In genomic region chr2:35830966-35831903, GRCm38 (mm10) we compare ENCODE assay signal across 14 mouse cellular contexts.
DNase-seq lines count a peak whose midpoint lies in the region; ATAC-seq and TF ChIP-seq lines count a peak whose summit lies in the region.
"Had no signal": no experiment of that assay in that cellular context is flagged by ENCODE, and none has a peak within 500 bp of the region (broad histone marks: within the 10 kb centered on the region; RNA-seq: fewer than 3 reads in every experiment).

No protein-coding gene starts in this region.

- no peaks in the 10 kb centered on the region for H3K27me3 ChIP-seq in heart, embryonic 15.5 days
- H3K27me3 ChIP-seq in liver, embryonic 12.5 days (replicated peaks) = no peaks in the 10 kb centered on the region
- H3K27me3 ChIP-seq: kidney, embryonic 15.5 days; midbrain, embryonic 13.5 days had no signal

- no peak for DNase-seq in heart, adult 8-10 months (ENCODE audit: low spot score)
- DNase-seq in thymus, postnatal 10 days (ENCODE audit: low spot score in 2 of 2) = peak; percentile 30
- DNase-seq in kidney, postnatal 10 days = no peak
- DNase-seq in B cell, adult 2 months = no peak
- no peak for DNase-seq in adipocyte (ENCODE audit: low spot score)
- DNase-seq: adrenal gland, adult 8-10 months; cerebellum, postnatal 10 days; heart, postnatal 4 days had no signal

- H3K36me3 ChIP-seq in heart, embryonic 15.5 days = no peaks in the 10 kb centered on the region
- no peaks in the 10 kb centered on the region for H3K36me3 ChIP-seq in liver, embryonic 12.5 days
- H3K36me3 ChIP-seq: kidney, embryonic 15.5 days; midbrain, embryonic 13.5 days had no signal

- peak overlapping the region; percentile 20 for H3K27ac ChIP-seq in heart, embryonic 15.5 days
- H3K27ac ChIP-seq in bone marrow, adult 2 months (ENCODE audit: control insufficient read depth, insufficient read depth, low read depth, low read length, poor library complexity) = peak overlapping the region; percentile 6; the same call in 1 of the 2 replicates
- H3K27ac ChIP-seq in liver, embryonic 12.5 days = peak overlapping the region; percentile 84
- H3K27ac ChIP-seq: midbrain, embryonic 13.5 days had no signal

- TF ChIP-seq CTCF in bone marrow, adult 2 months (IDR thresholded peaks at IDR 0.05; ENCODE audit: control insufficient read depth, insufficient read depth, low read length) = no peak

- no peak overlapping the region for H3K4me2 ChIP-seq in heart, embryonic 15.5 days
- peak overlapping the region; percentile 20; the same call in 1 of the 2 replicates for H3K4me2 ChIP-seq in liver, embryonic 12.5 days
- H3K4me2 ChIP-seq: kidney, embryonic 15.5 days; midbrain, embryonic 13.5 days had no signal

- ATAC-seq in heart, embryonic 15.5 days (replicated peaks; ENCODE audit: insufficient number of reproducible peaks, insufficient read depth, low FRiP score, low read depth) = no peak; the same call in 1 of the 2 replicates
- ATAC-seq in liver, embryonic 12.5 days = peak; percentile 81
- ATAC-seq: forebrain, embryonic 16.5 days; midbrain, embryonic 13.5 days had no signal

- H3K4me1 ChIP-seq in heart, embryonic 15.5 days (replicated peaks) = peaks cover 19% of the 10 kb centered on the region
- H3K4me1 ChIP-seq in bone marrow, adult 2 months (ENCODE audit: control insufficient read depth, insufficient read depth, low read length) = peaks cover 6% of the 10 kb centered on the region
- H3K4me1 ChIP-seq in liver, embryonic 12.5 days = peaks cover 57% of the 10 kb centered on the region
- H3K4me1 ChIP-seq: midbrain, embryonic 13.5 days had no signal

- no peak overlapping the region for H3K9ac ChIP-seq in heart, embryonic 15.5 days
- H3K9ac ChIP-seq in liver, embryonic 12.5 days = no peak overlapping the region
- H3K9ac ChIP-seq: kidney, embryonic 15.5 days; midbrain, embryonic 13.5 days had no signal

- H3K4me3 ChIP-seq in heart, embryonic 15.5 days = no peak overlapping the region
- no peak overlapping the region for H3K4me3 ChIP-seq in bone marrow, adult 2 months (replicated peaks; ENCODE audit: control insufficient read depth, low read depth, low read length)
- no peak overlapping the region for H3K4me3 ChIP-seq in liver, embryonic 12.5 days
- H3K4me3 ChIP-seq: kidney, embryonic 15.5 days; midbrain, embryonic 13.5 days had no signal

- H3K9me3 ChIP-seq in heart, embryonic 15.5 days (replicated peaks) = no peaks in the 10 kb centered on the region
- 0 out of 2 replicates have a peak, but pooled peaks cover under 1% of the 10 kb centered on the region for H3K9me3 ChIP-seq in liver, embryonic 12.5 days (replicated peaks)
- H3K9me3 ChIP-seq: kidney, embryonic 15.5 days; midbrain, embryonic 13.5 days had no signal

- 47% methylated on average over 6 of the region's 6 CpGs for WGBS in heart, embryonic 15.5 days
- WGBS in bone marrow, adult 2 months = 14% methylated on average over 6 of the region's 6 CpGs
- WGBS in liver, embryonic 12.5 days (ENCODE audit: insufficient replicate concordance) = 18% methylated on average over 6 of the region's 6 CpGs

- no peak for TF ChIP-seq POLR2A in bone marrow, adult 2 months (IDR thresholded peaks at IDR 0.05; ENCODE audit: borderline replicate concordance, control insufficient read depth, low read depth, low read length)

Comparison
In these comparisons a context has a peak if more than half of its experiments do, and no peak if none do; other contexts are left out.
1. H3K27ac ChIP-seq: peak in every context shown above with its lines; median percentile 84 in liver, embryonic 12.5 days; 20 in heart, embryonic 15.5 days; 6 in bone marrow, adult 2 months.
2. DNase-seq: peak in thymus, postnatal 10 days (2 of 2); none in heart, adult 8-10 months (single experiment), kidney, postnatal 10 days (single experiment), B cell, adult 2 months (0 of 2) and adipocyte (single experiment).